In genomic region chr1:193905711-193906110, GRCm38 (mm10) we compare ENCODE assay signal across 15 mouse cellular contexts.
A peak's percentile ranks its signal among the peaks of the same experiment; 100 is the strongest.
DNase-seq lines count a peak whose midpoint lies in the region; ATAC-seq and TF ChIP-seq lines count a peak whose summit lies in the region.
"Had no signal": no experiment of that assay in that cellular context is flagged by ENCODE, and none has a peak within 500 bp of the region (broad histone marks: within the 10 kb centered on the region; RNA-seq: fewer than 3 reads in every experiment).

No protein-coding gene starts in this region.

- 0 out of 2 replicates have a peak, but pooled peaks have one; percentile 47 for ATAC-seq in liver, embryonic 15.5 days (ENCODE audit: insufficient read depth)
- no peak for ATAC-seq in kidney, embryonic 14.5 days (ENCODE audit: low FRiP score, low TSS enrichment)
- ATAC-seq: midbrain, embryonic 16.5 days had no signal

- H3K9ac ChIP-seq in ES-E14 (ENCODE audit: insufficient read depth, low read depth, low read length, poor library complexity, severe bottlenecking), result no peak overlapping the region
- no peak overlapping the region for H3K9ac ChIP-seq in liver, embryonic 15.5 days
- H3K9ac ChIP-seq in kidney, embryonic 14.5 days (ENCODE audit: low read depth, low read length), result no peak overlapping the region
- H3K9ac ChIP-seq: limb, embryonic 15.5 days had no signal

- in situ Hi-C loops in ES-E14 (cut with MboI; ENCODE audit: low sequenced_read_pairs in 2 of 2, unreplicated experiment in 2 of 2), result no loop called here

- H3K27ac ChIP-seq in ES-E14 (ENCODE audit: insufficient read depth, low read depth, low read length, poor library complexity, severe bottlenecking), result no peak overlapping the region
- H3K27ac ChIP-seq in liver, embryonic 15.5 days (replicated peaks), result no peak overlapping the region
- no peak overlapping the region for H3K27ac ChIP-seq in kidney, embryonic 14.5 days (ENCODE audit: low read depth, low read length)
- H3K27ac ChIP-seq: heart, embryonic 10.5 days; hindbrain, embryonic 10.5 days; limb, embryonic 15.5 days; macrophage had no signal

- H3K27me3 ChIP-seq in liver, embryonic 15.5 days, result no peaks in the 10 kb centered on the region
- no peaks in the 10 kb centered on the region for H3K27me3 ChIP-seq in kidney, embryonic 14.5 days (ENCODE audit: control insufficient read depth, insufficient read depth, low read length)
- H3K27me3 ChIP-seq: limb, embryonic 15.5 days had no signal

- H3K4me2 ChIP-seq in liver, embryonic 15.5 days, result no peak overlapping the region
- no peak overlapping the region for H3K4me2 ChIP-seq in kidney, embryonic 14.5 days (replicated peaks; ENCODE audit: low read depth, low read length)
- H3K4me2 ChIP-seq: limb, embryonic 15.5 days had no signal

- H3K36me3 ChIP-seq in ES-E14 (ENCODE audit: control insufficient read depth, insufficient read depth, low read length, poor library complexity, severe bottlenecking), result no peaks in the 10 kb centered on the region
- H3K36me3 ChIP-seq in liver, embryonic 15.5 days (replicated peaks), result no peaks in the 10 kb centered on the region
- no peaks in the 10 kb centered on the region for H3K36me3 ChIP-seq in kidney, embryonic 14.5 days (ENCODE audit: control insufficient read depth, insufficient read depth, low read length)
- H3K36me3 ChIP-seq: heart, embryonic 10.5 days; hindbrain, embryonic 10.5 days; limb, embryonic 15.5 days had no signal

- H3K9me3 ChIP-seq in ES-E14 (ENCODE audit: control insufficient read depth, insufficient read depth, low read depth, low read length), result no peaks in the 10 kb centered on the region
- H3K9me3 ChIP-seq in liver, embryonic 15.5 days (replicated peaks), result no peaks in the 10 kb centered on the region
- H3K9me3 ChIP-seq in kidney, embryonic 14.5 days (ENCODE audit: control insufficient read depth, low read length), result no peaks in the 10 kb centered on the region
- H3K9me3 ChIP-seq: heart, embryonic 10.5 days; hindbrain, embryonic 10.5 days; limb, embryonic 15.5 days had no signal

- DNase-seq in adrenal gland, adult (ENCODE audit: inconsistent age in 2 of 2, low spot score in 1 of 2), result peak; percentile 7 to 70
- no peak for DNase-seq in adrenal gland, postnatal 4 days (ENCODE audit: low spot score in 2 of 2)
- DNase-seq in ES-E14 (ENCODE audit: low read depth, low spot score), result no peak
- peak; percentile 42 for DNase-seq in brain, adult 2 months (ENCODE audit: low read depth, low spot score)
- DNase-seq in gastrocnemius, postnatal 4 days (ENCODE audit: low spot score in 2 of 2), result no peak
- DNase-seq in spleen, postnatal 4 days (ENCODE audit: low spot score in 2 of 2), result no peak
- DNase-seq: cerebellum, postnatal 36 days; kidney, adult 2 months had no signal

- H3K4me3 ChIP-seq in ES-E14 (ENCODE audit: insufficient read depth in 1 of 2, low read depth in 1 of 2, low read length in 2 of 2, poor library complexity in 1 of 2, severe bottlenecking in 1 of 2), result no peak overlapping the region
- no peak overlapping the region for H3K4me3 ChIP-seq in liver, embryonic 15.5 days (replicated peaks)
- H3K4me3 ChIP-seq in kidney, embryonic 14.5 days (ENCODE audit: low read length), result no peak overlapping the region
- H3K4me3 ChIP-seq: heart, embryonic 10.5 days; hindbrain, embryonic 10.5 days; limb, embryonic 15.5 days had no signal

- H3K4me1 ChIP-seq in ES-E14 (ENCODE audit: control insufficient read depth in 2 of 2, insufficient read depth in 2 of 2, low read length in 2 of 2, poor library complexity in 1 of 2), result no peaks in the 10 kb centered on the region
- H3K4me1 ChIP-seq in liver, embryonic 15.5 days (replicated peaks), result no peaks in the 10 kb centered on the region
- H3K4me1 ChIP-seq in kidney, embryonic 14.5 days (ENCODE audit: control insufficient read depth, insufficient read depth, low read length), result no peaks in the 10 kb centered on the region
- H3K4me1 ChIP-seq: heart, embryonic 10.5 days; hindbrain, embryonic 10.5 days; limb, embryonic 15.5 days had no signal

TF ChIP-seq in ES-E14, 5 proteins besides CTCF, POLR2A, EP300 and RAD21:
- TF ChIP-seq MAFK (IDR thresholded peaks at IDR 0.05; ENCODE audit: insufficient read depth, low read depth, low read length), result peak; percentile 99
- TF ChIP-seq ZNF384 (IDR thresholded peaks at IDR 0.05; ENCODE audit: low read depth, low read length), result no peak

Comparison
In these comparisons a context has a peak if more than half of its experiments do, and no peak if none do; other contexts are left out.
1. DNase-seq: peak in adrenal gland, adult (2 of 2) and brain, adult 2 months (single experiment); none in adrenal gland, postnatal 4 days (0 of 2), ES-E14 (single experiment), gastrocnemius, postnatal 4 days (0 of 2) and spleen, postnatal 4 days (0 of 2).